In the genomic region with DNA sequence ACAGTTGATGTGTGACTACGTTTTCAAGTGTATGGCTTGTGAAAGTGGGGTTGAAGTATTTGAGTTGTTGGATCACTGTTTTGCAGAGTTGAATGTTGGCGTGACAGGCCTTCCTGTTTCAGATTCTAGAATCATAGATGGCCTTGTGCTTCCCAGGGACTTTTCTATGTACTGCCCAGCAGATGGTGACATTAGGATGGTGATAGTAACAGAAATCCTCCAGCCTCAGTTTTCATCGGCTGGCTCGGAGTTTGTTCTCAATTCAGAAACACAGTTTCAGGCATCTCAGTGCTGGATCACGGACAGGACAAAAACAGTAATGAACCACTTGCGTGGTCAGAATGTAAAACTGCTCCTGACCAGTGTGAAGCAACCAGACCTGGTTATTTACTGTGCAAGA, we compare ENCODE assay signal across 8 mouse cellular contexts. TPM values are rescaled to one million over a fixed set of nuclear protein-coding genes. Genes with fewer than 3 reads are reported as not detected.
DNase-seq lines count a peak whose midpoint lies in the region; ATAC-seq lines count a peak whose summit lies in the region.

No protein-coding gene starts in this region.

- H3K4me2 ChIP-seq in liver, embryonic 13.5 days: peak overlapping the region; percentile 87; the same call in 1 of the 2 replicates

- no peaks in the 10 kb centered on the region for H3K9me3 ChIP-seq in liver, embryonic 13.5 days (replicated peaks)

- H3K27ac ChIP-seq in liver, embryonic 13.5 days: no peak overlapping the region

- no peak overlapping the region for H3K4me3 ChIP-seq in liver, embryonic 13.5 days (replicated peaks)

- peaks cover 22% of the 10 kb centered on the region for H3K4me1 ChIP-seq in liver, embryonic 13.5 days (replicated peaks)

- H3K27me3 ChIP-seq in liver, embryonic 13.5 days: no peaks in the 10 kb centered on the region

- H3K36me3 ChIP-seq in liver, embryonic 13.5 days: no peaks in the 10 kb centered on the region

- intact Hi-C loops in heart, postnatal 36 days (cut with DNase I): loop anchor here (5.0 kb wide), 4 partner anchors 72 to 673 kb away; partner anchors contain the start of genes Krr1, Nap1l1 and Osbpl8

- WGBS in liver, embryonic 13.5 days (ENCODE audit: insufficient replicate concordance): 83% methylated on average over 6 of the region's 6 CpGs

- H3K9ac ChIP-seq in liver, embryonic 13.5 days: no peak overlapping the region

- DNase-seq in layer of hippocampus, adult 9-10 months (ENCODE audit: low spot score): peak; percentile 29
- no peak for DNase-seq in layer of hippocampus, adult 11-12 months (ENCODE audit: low spot score)
- peak; percentile 40 for DNase-seq in Muller cell, postnatal 12 days (ENCODE audit: inconsistent ontology term)
- DNase-seq in cerebellum, adult 9-10 months: peak; percentile 37
- DNase-seq in liver, embryonic 13.5 days: no peak
- no peak for DNase-seq in spleen, postnatal 10 days (ENCODE audit: low spot score in 2 of 2)
- DNase-seq in heart, postnatal 36 days: no peak
- no peak for DNase-seq in ovary, postnatal 36 days (ENCODE audit: low spot score)

- ATAC-seq in liver, embryonic 13.5 days (ENCODE audit: low read depth): no peak

RNA-seq across cellular contexts. Expression of gene Bbs10, which starts 1.1 kb away (rescaled TPM):
- 1.3 and 1.5 TPM in 2 replicates for polyA plus RNA-seq in liver, embryonic 13.5 days (2015; fragmentation: Nextera tagmentation; extraction: Ambion mirVana)
- 1 to 10 TPM; 2.2 to 3.0 TPM for total RNA-seq in heart, postnatal 36 days (2021)

Comparison
In these comparisons a context has a peak if more than half of its experiments do, and no peak if none do; other contexts are left out.
1. DNase-seq: peak in layer of hippocampus, adult 9-10 months (single experiment), Muller cell, postnatal 12 days (single experiment) and cerebellum, adult 9-10 months (single experiment); none in layer of hippocampus, adult 11-12 months (single experiment), liver, embryonic 13.5 days (single experiment), spleen, postnatal 10 days (0 of 2), heart, postnatal 36 days (0 of 2) and ovary, postnatal 36 days (single experiment).